Mouse (Mus musculus) CD4-positive helper T cell, adult 2 months (primary cell): ENCODE results near the gene Brwd1.
"Not testable (repeated sequence)": the region's sequence is repeated elsewhere in the genome, so short reads cannot be mapped to it uniquely, and the experiment has no call there.

Source experiments
- DNase-seq: peaks from one replicate; pipeline ENCODE4 v3.0.0-alpha.2; 2012; ENCODE audit warnings: low read depth, missing footprints, low spot score

Brwd1 gene

DNA sequence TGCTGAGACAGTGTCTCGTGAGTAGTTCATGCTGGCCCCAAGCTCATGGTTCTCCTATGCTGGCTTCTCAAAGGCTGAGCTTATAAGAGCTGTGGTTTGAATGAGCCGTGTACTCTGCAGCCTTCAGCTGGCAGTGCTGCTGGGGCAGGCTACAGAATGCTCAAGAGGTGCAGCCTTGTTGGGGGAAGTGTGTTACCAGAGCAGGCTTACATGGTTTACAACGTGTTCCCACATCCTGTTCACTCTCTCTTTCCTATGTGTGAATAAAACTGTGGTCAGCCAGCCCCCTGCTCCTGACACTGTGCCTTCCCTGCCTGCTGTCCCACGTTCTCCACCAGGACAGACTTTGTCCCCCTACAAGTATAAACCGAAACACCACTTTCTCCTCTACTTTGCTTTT, 97.4 kb downstream of the Brwd1 start:
- peak; percentile 61 for DNase-seq

DNA sequence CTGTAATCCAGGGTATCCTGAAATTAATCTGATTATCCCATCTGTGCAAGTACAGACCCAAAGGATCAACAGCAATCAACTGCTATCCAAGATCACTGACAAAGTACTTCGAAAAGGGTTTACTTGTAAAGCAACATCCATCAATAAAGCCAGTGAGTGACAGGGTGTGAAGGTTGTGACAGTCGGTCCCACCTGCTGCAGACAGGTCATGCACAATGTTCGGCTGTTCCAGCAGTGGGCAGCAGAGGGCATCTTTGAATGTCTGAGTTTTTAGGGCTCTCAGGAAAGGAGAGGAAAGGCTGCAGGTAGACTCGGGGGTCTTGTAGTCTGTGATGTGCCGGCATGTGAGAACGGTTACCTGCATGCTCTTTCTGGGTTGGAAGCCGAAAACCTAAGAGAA, 98.7 kb downstream of the Brwd1 start:
- peak; percentile 55 for DNase-seq

DNA sequence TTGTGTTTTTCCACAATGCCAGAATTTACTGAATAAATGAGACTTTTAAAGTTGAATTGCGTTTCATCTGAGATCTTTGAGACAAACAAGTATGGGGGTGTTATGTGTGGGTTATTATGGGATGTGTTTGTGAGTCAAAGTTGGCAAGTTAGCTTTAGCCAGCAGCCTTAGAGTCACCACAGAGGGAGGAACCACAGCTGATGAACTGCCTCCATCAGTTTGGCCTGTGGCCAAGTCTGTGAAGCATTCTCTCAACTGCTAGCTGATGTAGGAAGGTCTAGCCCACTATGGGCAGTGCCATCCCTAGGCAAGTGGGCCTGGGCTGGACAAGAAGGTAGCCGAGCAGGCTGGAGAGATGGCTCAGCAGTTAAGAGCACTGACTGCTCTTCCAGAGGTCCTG, 111.5 kb downstream of the Brwd1 start:
- no peak for DNase-seq

DNA sequence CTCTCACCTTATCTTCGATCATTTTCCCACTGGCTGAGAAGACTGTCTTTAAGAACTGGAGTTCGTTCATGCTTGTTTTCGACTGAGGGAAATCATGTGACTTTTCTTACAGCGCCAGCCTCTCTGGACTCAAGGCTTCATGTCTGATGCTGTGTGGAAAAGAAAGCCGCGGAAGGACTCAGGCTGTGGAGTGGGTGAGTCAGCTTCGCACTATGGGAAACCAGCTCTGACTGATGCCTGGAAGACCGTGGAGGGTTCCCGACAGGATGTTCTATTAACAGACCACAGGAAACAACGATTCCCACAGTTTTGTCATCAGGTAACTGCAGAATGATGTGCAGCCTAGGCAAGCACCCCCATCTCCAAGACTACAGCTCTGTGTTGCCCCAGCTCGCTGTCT, 114.9 kb downstream of the Brwd1 start:
- no peak for DNase-seq

DNA sequence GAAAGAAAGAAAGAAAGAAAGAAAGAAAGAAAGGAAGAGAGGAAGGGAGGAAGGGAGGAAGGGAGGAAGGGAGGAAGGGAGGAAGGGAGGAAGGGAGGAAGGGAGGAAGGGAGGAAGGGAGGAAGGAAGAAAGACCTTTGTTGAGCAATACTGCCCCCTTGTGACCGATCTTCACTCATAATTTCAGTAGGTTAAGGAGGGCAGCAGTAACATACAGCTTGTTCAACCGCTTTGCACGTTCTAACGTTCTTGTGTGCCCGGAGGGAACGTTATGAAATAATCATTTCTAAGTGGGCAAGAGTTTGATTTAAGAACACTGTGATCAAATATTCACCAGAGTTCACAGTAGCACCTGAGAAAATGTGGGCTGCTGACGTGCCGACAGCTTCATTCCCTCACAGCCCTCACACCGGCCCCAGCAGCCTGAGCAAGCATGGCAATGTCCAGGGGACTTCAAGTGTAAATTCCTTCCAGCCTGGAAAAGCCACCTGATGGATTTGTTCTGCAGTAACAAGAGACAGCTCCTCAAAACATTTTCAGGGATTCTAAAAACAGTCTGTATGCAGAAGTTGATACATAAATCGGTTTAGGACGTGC, 117.8 kb downstream of the Brwd1 start:
- DNase-seq: peak; percentile 51

DNA sequence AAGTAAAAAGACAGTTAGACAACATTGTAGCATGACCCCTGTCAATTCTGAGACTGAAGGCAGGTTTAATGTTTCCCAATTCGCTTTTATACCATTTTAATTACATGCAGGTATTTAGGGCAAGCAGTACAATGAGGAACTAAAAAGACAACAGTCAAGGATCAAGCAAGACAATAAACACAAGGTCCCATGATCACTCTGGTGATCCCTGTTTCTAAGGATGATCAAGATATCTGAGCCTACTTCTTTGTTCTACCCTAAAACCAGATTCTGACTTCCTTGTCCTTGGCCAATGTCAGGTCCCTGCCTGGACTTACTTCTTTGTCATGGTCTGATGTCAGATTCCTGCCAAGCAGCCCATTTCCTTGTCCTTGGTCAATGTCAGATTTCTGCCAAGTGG, 120.8 kb downstream of the Brwd1 start:
- DNase-seq: not testable (repeated sequence)

DNA sequence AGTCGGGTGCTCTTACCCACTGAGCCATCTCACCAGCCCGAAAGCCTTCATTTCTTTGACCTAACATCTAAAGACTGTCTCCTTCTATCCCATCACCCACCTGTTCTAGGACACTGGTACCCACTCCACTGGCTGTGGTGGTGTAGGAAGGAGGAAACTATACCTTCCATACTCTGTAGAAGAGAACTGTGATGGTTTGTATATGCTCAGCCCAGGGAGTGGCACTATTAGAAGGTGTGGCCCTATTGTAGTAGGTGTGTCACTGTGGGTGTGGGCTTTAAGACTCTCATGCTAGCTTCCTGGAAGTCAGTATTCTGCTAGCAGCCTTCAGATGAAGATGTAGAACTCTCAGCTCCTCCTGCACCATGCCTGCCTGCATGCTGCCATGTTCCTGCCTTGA, 121.6 kb downstream of the Brwd1 start:
- DNase-seq: not testable (repeated sequence)

DNA sequence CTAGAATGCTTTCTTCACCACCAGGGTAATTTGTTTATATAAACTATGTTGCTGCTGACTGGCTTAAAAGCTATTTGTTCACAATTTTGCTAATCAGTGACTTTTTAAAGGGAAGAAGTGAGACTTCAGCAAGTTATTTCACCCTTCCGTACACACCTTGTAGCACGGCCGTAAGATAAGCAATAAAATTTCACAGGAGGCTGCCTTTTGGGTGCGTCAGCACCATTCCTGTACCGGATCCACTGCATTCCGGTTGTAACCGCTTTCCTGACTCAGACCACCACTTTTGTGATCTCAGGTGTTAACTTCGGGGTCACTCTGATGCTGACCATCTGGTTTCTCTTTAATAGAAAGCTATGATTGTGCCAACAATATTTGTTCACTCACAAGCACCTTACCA, 124.2 kb downstream of the Brwd1 start:
- DNase-seq: no peak

DNA sequence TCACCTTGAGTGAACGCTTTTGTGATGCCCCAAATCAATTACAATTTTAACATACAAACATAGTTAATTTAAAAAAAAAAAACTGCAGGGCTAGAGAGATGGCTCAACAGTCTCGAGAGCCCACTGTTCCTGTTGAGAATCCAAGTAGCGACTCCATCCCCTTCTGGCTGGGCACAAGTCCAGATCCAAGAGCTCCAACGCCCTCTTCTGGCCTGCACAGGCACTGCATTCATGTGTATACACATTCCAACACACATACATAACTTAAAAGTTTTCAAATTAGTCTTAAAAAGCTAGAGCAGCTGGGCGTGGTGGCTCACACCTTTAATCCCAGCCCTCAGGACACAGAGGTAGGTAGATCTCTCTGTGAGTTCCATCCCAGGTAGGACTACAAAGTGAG, 125.7 kb downstream of the Brwd1 start:
- no peak for DNase-seq

DNA sequence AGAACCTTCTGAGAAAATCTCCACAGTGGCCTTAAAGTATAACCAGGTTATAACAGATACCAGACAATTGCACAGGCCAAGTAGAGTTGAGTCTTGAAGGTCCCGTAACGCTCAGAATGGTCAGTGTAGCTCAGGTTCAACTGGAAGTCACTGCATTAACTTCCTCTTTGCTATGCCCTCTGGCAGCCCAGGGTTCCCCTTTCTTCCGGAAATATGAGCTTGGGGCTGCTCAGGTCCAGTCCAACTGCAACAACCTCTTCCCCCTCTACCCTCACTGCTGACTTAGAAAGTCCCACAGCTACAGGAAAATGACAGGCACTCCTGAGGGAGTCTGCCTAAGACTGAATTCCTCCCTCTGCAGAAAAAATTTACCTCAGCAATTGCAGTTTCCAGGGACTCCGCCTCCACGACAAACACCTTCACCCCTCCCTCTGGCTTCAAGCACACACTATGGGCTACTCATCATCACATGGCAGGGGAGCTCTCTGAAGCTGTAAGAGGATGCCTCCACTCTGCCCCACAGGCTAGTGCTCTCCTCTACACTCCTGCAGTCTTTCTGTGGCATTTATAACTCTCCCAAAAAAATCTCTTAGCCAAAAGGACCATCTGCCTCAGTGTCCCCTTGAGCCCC, 126.5 kb downstream of the Brwd1 start:
- no peak for DNase-seq

DNA sequence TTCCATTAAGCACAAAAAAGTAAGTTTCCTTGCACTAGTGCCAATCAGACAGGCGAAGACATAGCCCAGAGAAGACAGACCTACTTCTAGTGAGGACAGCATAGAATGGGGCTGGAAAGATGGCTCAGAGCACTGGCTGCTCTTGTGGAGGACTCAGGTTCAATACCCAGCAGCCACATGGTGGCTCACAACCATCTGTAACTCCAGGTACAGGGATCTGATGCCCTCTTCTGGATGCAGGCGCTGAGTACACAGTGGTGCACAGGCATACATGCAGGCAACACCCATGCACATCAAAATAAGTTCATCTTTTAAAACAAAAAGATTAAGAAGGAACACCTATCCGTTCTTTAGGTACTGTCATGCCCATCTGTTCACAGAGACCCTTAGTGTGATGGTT, 128.0 kb downstream of the Brwd1 start:
- DNase-seq: no peak

DNA sequence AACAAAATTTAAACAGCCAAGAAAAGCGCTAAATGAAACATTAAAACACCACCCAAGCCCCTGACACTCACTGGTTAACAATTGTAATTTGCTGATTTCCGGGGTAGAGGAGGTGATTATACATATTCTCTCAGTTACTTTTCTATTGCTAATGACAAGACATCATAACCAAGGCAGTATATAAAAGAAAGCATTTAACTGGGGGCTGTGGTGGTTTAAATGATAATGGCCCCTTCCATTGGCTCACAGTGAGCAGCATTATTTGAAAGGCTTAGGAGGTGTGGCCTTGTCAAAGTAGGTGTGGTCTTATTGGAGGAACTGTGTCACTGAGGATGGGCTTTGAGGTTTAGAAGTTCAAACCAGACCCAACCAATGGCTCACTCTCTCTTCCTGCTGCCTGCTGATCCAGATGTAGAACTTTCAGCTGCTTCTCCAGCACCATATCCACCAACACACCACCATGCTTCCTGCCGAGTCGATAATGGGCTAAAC, 129.1 kb downstream of the Brwd1 start:
- no peak for DNase-seq

DNA sequence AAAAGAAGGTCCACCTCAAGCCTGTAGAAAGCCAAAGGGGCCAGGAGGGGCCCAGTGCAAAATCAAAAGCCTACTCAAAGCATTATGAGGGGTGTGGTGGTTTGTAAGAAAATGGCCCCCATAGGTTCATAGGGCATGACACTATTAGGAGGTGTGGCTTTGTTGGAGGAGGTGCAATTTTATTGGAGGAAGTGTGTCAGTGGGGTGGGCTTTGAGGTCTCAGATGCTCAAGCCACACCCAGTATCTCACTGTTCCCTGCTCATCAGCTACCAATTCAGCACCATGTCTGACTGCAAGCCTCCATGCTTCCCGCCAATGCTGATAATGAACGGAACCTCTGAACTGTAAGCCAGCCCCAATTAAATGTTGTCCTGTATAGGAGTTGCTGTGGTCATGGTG, 130.9 kb downstream of the Brwd1 start:
- no peak for DNase-seq

DNA sequence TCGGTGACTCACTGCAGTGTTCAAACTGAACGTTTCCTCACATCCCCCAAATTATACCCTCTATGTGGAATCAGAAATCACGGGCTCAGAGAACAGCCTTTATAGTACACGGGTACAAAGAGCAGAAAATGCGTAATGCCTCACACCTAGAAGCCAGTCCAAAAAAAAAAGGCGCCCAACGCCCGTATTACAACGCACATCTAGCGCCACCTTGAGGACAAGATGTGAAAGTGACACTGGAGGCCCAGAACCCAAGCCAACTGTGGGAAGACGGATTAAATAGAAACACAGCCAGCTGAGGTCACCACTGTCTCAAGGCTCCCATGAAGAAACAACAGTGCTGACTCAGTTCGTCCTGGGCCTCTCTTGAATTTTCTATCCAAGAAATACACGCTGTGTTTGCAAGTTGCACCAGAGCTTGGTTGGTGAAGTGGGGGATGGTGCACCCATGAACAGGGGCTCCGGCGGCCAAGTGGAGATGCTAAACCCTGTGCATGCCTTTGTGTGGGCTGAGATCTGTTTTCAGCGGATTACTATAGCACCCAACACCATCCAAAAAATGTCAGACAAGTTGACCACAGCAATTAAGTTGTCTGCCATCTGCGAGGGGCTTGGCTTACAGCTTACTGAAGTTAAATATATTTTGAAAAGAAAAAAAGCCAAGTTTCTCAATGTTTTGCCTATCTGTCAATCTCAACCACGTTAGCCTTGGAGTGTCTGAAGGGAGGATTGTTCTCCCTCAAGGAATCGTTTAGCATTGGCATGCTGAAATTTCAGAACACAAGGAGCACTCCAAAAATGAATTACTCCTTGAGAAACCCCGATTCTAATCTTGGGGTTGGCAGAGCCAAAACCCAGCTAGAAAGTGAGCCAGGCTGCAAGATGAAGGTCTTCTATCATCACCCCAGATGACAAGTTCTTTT, 136.7 kb downstream of the Brwd1 start:
- DNase-seq: peak; percentile 75

DNA sequence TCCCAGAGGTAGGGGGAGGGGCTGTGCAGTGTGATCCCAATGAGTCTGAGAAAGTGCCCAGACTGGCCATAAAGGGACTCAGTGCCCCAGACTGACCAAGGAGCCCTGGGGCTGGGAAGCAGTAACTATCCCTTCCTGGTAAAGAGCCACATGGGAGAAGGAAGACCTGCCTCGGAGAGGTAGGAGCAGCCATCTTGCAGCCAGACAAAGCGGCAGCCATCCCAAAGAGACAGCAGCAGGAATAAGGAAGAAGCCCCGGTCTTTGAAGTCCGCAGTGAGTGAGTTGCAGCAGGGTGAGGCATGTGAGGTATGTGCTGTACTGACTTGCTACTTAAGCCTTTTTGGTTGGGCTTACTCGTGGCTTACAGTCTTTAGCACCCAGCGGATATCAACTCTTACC, 139.1 kb downstream of the Brwd1 start:
- DNase-seq: no peak
